In genomic region chr14:75847669-75848068, GRCm38 (mm10) we compare ENCODE assay signal across 11 mouse cellular contexts. TPM values are rescaled to one million over a fixed set of nuclear protein-coding genes. Genes with fewer than 3 reads are reported as not detected.
DNase-seq lines count a peak whose midpoint lies in the region; ATAC-seq and TF ChIP-seq lines count a peak whose summit lies in the region.
"Had no signal": no experiment of that assay in that cellular context is flagged by ENCODE, and none has a peak within 500 bp of the region (broad histone marks: within the 10 kb centered on the region; RNA-seq: fewer than 3 reads in every experiment).

No protein-coding gene starts in this region.

- H3K27ac ChIP-seq in heart, embryonic 14.5 days (replicated peaks in 1 of 2; ENCODE audit: control insufficient read depth in 1 of 2, insufficient read depth in 1 of 2, low read depth in 2 of 2, low read length in 2 of 2): no peak overlapping the region
- no peak overlapping the region for H3K27ac ChIP-seq in heart, adult 2 months
- no peak overlapping the region for H3K27ac ChIP-seq in limb, embryonic 13.5 days
- no peak overlapping the region for H3K27ac ChIP-seq in limb, embryonic 10.5 days
- H3K27ac ChIP-seq in MEL (ENCODE audit: control insufficient read depth, low read depth, low read length): peak overlapping the region; percentile 7; the same call in 1 of the 2 replicates
- no peak overlapping the region for H3K27ac ChIP-seq in liver, embryonic 13.5 days

- intact Hi-C loops in heart, adult 2 months (cut with DNase I): no loop called here

- TF ChIP-seq POLR2A in heart, adult 2 months (IDR thresholded peaks at IDR 0.05; ENCODE audit: insufficient read depth, low read depth, low read length): no peak
- no peak; a peak in 1 of 4 replicates for TF ChIP-seq POLR2A in MEL (IDR thresholded peaks at IDR 0.05; ENCODE audit: control insufficient read depth in 1 of 2, insufficient read depth in 1 of 2, low read depth in 1 of 2, low read length in 2 of 2, poor library complexity in 1 of 2)

- H3K27me3 ChIP-seq in heart, embryonic 14.5 days (ENCODE audit: control insufficient read depth, insufficient read depth, low read length): no peaks in the 10 kb centered on the region
- H3K27me3 ChIP-seq in heart, adult 2 months (ENCODE audit: control insufficient read depth, insufficient read depth, low read length): no peaks in the 10 kb centered on the region
- H3K27me3 ChIP-seq in limb, embryonic 13.5 days: no peaks in the 10 kb centered on the region
- H3K27me3 ChIP-seq in limb, embryonic 10.5 days (ENCODE audit: low read depth, poor library complexity, severe bottlenecking): no peaks in the 10 kb centered on the region
- H3K27me3 ChIP-seq in MEL (ENCODE audit: control insufficient read depth in 1 of 2, insufficient read depth in 2 of 2, low read length in 2 of 2): no peaks in the 10 kb centered on the region
- no peaks in the 10 kb centered on the region for H3K27me3 ChIP-seq in liver, embryonic 13.5 days

- no peak for TF ChIP-seq EP300 in heart, adult 2 months (IDR thresholded peaks at IDR 0.05; ENCODE audit: insufficient read depth, low read depth, low read length)
- no peak for TF ChIP-seq EP300 in MEL (IDR thresholded peaks at IDR 0.05; ENCODE audit: low read depth in 1 of 2, low read length in 2 of 2)

- H3K9me3 ChIP-seq in heart, embryonic 14.5 days (ENCODE audit: control insufficient read depth, low read length): no peaks in the 10 kb centered on the region
- H3K9me3 ChIP-seq in limb, embryonic 13.5 days: no peaks in the 10 kb centered on the region; the same call in 1 of the 2 replicates
- no peaks in the 10 kb centered on the region for H3K9me3 ChIP-seq in limb, embryonic 10.5 days (replicated peaks)
- H3K9me3 ChIP-seq in MEL (replicated peaks; ENCODE audit: insufficient read depth, low read length): no peaks in the 10 kb centered on the region
- no peaks in the 10 kb centered on the region for H3K9me3 ChIP-seq in liver, embryonic 13.5 days (replicated peaks)
- H3K9me3 ChIP-seq: G1E had no signal

- 54% methylated on average over 4 of the region's 4 CpGs for WGBS in heart, embryonic 14.5 days
- WGBS in heart, adult 2 months: 45% methylated on average over 4 of the region's 4 CpGs
- WGBS in limb, embryonic 13.5 days: 90% methylated on average over 4 of the region's 4 CpGs
- WGBS in limb, embryonic 10.5 days: 89% methylated on average over 4 of the region's 4 CpGs
- WGBS in liver, embryonic 13.5 days (ENCODE audit: insufficient replicate concordance): 67% methylated on average over 4 of the region's 4 CpGs

- H3K4me1 ChIP-seq in heart, embryonic 14.5 days (ENCODE audit: control insufficient read depth in 2 of 2, insufficient read depth in 2 of 2, low read length in 2 of 2): peaks cover 4 to 31% of the 10 kb centered on the region in 2 experiments; a peak in 3 of 4 replicates
- peaks cover 6% of the 10 kb centered on the region for H3K4me1 ChIP-seq in heart, adult 2 months (ENCODE audit: control insufficient read depth, insufficient read depth, low read length)
- H3K4me1 ChIP-seq in limb, embryonic 13.5 days: peaks cover 18% of the 10 kb centered on the region
- H3K4me1 ChIP-seq in limb, embryonic 10.5 days: peaks cover 13% of the 10 kb centered on the region
- peaks cover 2 to 8% of the 10 kb centered on the region in 2 experiments; a peak in 1 of 4 replicates for H3K4me1 ChIP-seq in MEL (ENCODE audit: control insufficient read depth in 1 of 2, insufficient read depth in 2 of 2, low read length in 2 of 2)
- H3K4me1 ChIP-seq in liver, embryonic 13.5 days (replicated peaks): peaks cover 35% of the 10 kb centered on the region

- no peak for DNase-seq in heart, adult 2 months
- no peak for DNase-seq in limb, embryonic 10.5 days (ENCODE audit: low spot score)
- DNase-seq in MEL (ENCODE audit: low read depth, low spot score): no peak
- DNase-seq in liver, embryonic 13.5 days: no peak
- DNase-seq in cerebellum, adult 8-10 months: no peak
- DNase-seq: cerebellum, adult 11-12 months; kidney, adult 11 months; layer of hippocampus, adult 9-11 months had no signal

- H3K4me2 ChIP-seq in heart, embryonic 14.5 days (ENCODE audit: low read length): peak overlapping the region; percentile 69
- H3K4me2 ChIP-seq in limb, embryonic 13.5 days (replicated peaks): 0 out of 2 replicates have a peak overlapping the region, but pooled peaks have one; percentile 67
- H3K4me2 ChIP-seq in liver, embryonic 13.5 days: peak overlapping the region; percentile 82

- H3K9ac ChIP-seq in heart, embryonic 14.5 days (ENCODE audit: low read length): peak overlapping the region; percentile 4; the same call in 1 of the 2 replicates
- no peak overlapping the region for H3K9ac ChIP-seq in heart, adult 2 months (ENCODE audit: low read depth, low read length)
- no peak overlapping the region; the same call in 1 of the 2 replicates for H3K9ac ChIP-seq in limb, embryonic 13.5 days
- H3K9ac ChIP-seq in MEL (ENCODE audit: control insufficient read depth, low read depth, low read length, poor library complexity, severe bottlenecking): no peak overlapping the region
- no peak overlapping the region for H3K9ac ChIP-seq in liver, embryonic 13.5 days

- peaks cover 61% of the 10 kb centered on the region for H3K36me3 ChIP-seq in heart, embryonic 14.5 days (ENCODE audit: control insufficient read depth, insufficient read depth, low read length)
- H3K36me3 ChIP-seq in heart, adult 2 months (ENCODE audit: control insufficient read depth, insufficient read depth, low read length): peaks cover 32% of the 10 kb centered on the region
- H3K36me3 ChIP-seq in limb, embryonic 13.5 days: peaks cover 53% of the 10 kb centered on the region
- H3K36me3 ChIP-seq in limb, embryonic 10.5 days: peaks cover 62% of the 10 kb centered on the region
- H3K36me3 ChIP-seq in MEL (ENCODE audit: control insufficient read depth in 1 of 2, insufficient read depth in 2 of 2, low read length in 2 of 2): peaks cover 12 to 16% of the 10 kb centered on the region in 2 experiments
- H3K36me3 ChIP-seq in liver, embryonic 13.5 days: peaks cover 57% of the 10 kb centered on the region

- no peak for TF ChIP-seq CTCF in heart, adult 2 months (IDR thresholded peaks at IDR 0.05)
- no peak for TF ChIP-seq CTCF in MEL (IDR thresholded peaks at IDR 0.05 in 2 of 3, conservative IDR thresholded peaks at IDR 0.05 in 1 of 3; ENCODE audit: control insufficient read depth in 1 of 3, insufficient read depth in 1 of 3, low read depth in 2 of 3, low read length in 3 of 3, poor library complexity in 1 of 3, severe bottlenecking in 1 of 3)

- no peak for TF ChIP-seq RAD21 in MEL (IDR thresholded peaks at IDR 0.05; ENCODE audit: low read depth, low read length)

- no peaks in the 10 kb centered on the region for H3K79me2 ChIP-seq in heart, adult 2 months (replicated peaks; ENCODE audit: control insufficient read depth, insufficient read depth, low read length)
- peaks cover 20% of the 10 kb centered on the region for H3K79me2 ChIP-seq in MEL (ENCODE audit: control insufficient read depth, insufficient read depth, low read length, poor library complexity)

- H3K4me3 ChIP-seq in heart, embryonic 14.5 days (ENCODE audit: control insufficient read depth in 1 of 2, insufficient read depth in 1 of 2, low read depth in 1 of 2, low read length in 2 of 2): peak overlapping the region in 1 of 2 experiments; percentile 18; a peak in 1 of 4 replicates
- H3K4me3 ChIP-seq in heart, adult 2 months: no peak overlapping the region; the same call in 1 of the 2 replicates
- no peak overlapping the region for H3K4me3 ChIP-seq in limb, embryonic 13.5 days
- H3K4me3 ChIP-seq in limb, embryonic 10.5 days: no peak overlapping the region
- no peak overlapping the region for H3K4me3 ChIP-seq in MEL (ENCODE audit: control insufficient read depth in 1 of 2, insufficient read depth in 1 of 2, low read depth in 2 of 2, low read length in 2 of 2)
- H3K4me3 ChIP-seq in liver, embryonic 13.5 days (replicated peaks): peak overlapping the region; percentile 97

- no peak for ATAC-seq in heart, embryonic 14.5 days (ENCODE audit: insufficient number of reproducible peaks, insufficient read depth, low FRiP score, low read depth)
- no peak for ATAC-seq in limb, embryonic 13.5 days (ENCODE audit: low FRiP score, low read depth)
- no peak for ATAC-seq in liver, embryonic 13.5 days (ENCODE audit: low read depth)

TF ChIP-seq in MEL, 35 proteins besides CTCF, POLR2A, EP300 and RAD21 (continues in another document):
- TF ChIP-seq UBTF (IDR thresholded peaks at IDR 0.05; ENCODE audit: borderline replicate concordance, insufficient read depth, low read depth, low read length) (no peak), MEF2A (IDR thresholded peaks at IDR 0.05; ENCODE audit: extremely low read depth, insufficient replicate concordance, low read depth, low read length, poor library complexity, severe bottlenecking) (no peak), NRF1 (IDR thresholded peaks at IDR 0.05; ENCODE audit: insufficient read depth, low read depth, low read length, poor library complexity, severe bottlenecking) (no peak), MXI1 (IDR thresholded peaks at IDR 0.05; ENCODE audit: low read depth, low read length) (no peak), JUND (IDR thresholded peaks at IDR 0.05; ENCODE audit: low read depth, low read length) (no peak), ETS1 (IDR thresholded peaks at IDR 0.05; ENCODE audit: low read depth, low read length) (no peak), CHD2 (IDR thresholded peaks at IDR 0.05; ENCODE audit: low read length) (no peak), POLR2AphosphoS2 (IDR thresholded peaks at IDR 0.05; ENCODE audit: low read length) (no peak), ELF1 (IDR thresholded peaks at IDR 0.05; ENCODE audit: low read depth, low read length) (no peak), HCFC1 (IDR thresholded peaks at IDR 0.05; ENCODE audit: low read depth, low read length) (no peak), POLR2AphosphoS5 (IDR thresholded peaks at IDR 0.05; ENCODE audit: borderline replicate concordance, low read depth, low read length) (no peak), KAT2A (conservative IDR thresholded peaks at IDR 0.05; ENCODE audit: low read depth, low read length) (no peak), RCOR1 (IDR thresholded peaks at IDR 0.05; ENCODE audit: low read depth, low read length) (no peak), GABPA (IDR thresholded peaks at IDR 0.05; ENCODE audit: low read depth, low read length) (no peak)

RNA-seq across cellular contexts. Expression of gene Tpt1, which starts 2.8 kb away (rescaled TPM):
- polyA plus RNA-seq in heart, embryonic 14.5 days (2014; fragmentation: Nextera tagmentation; extraction: Ambion mirVana): 1,091 and 1,152 TPM in 2 replicates
- 1,000 to 10,000 TPM; 2,957 to 3,343 TPM for total RNA-seq in heart, adult 2 months (2021)
- 1,003 and 1,026 TPM in 2 replicates for polyA plus RNA-seq in heart, adult 2 months (2012; rRNA removed)
- polyA plus RNA-seq in limb, embryonic 13.5 days (2015; fragmentation: Nextera tagmentation; extraction: Ambion mirVana): 1,027 and 1,051 TPM in 2 replicates
- 830 and 926 TPM in 2 replicates for polyA plus RNA-seq in limb, embryonic 10.5 days (2016; fragmentation: Nextera tagmentation; extraction: Ambion mirVana)
- 652 and 695 TPM in 2 replicates for total RNA-seq in MEL (2012; rRNA removed)
- polyA plus RNA-seq in MEL (2012; ENCODE audit: insufficient read depth in 1 of 2, insufficient read length in 2 of 2, low read depth in 1 of 2, low replicate concordance in 2 of 2, missing spikeins in 1 of 2): 1,000 to 10,000 TPM in 1 of 2 experiments, 100 to 1,000 TPM in 1; 817 to 1,342 TPM
- polyA plus RNA-seq in liver, embryonic 13.5 days (2015; fragmentation: Nextera tagmentation; extraction: Ambion mirVana): 680 and 730 TPM in 2 replicates
